Mouse (Mus musculus) central nervous system, embryonic 18 days (tissue): Measurements from ENCODE around the gene Chrna10. TPM values are rescaled to one million over a fixed set of nuclear protein-coding genes. Genes with fewer than 3 reads are reported as not detected.

ENCODE experiments used
- polyA plus RNA-seq: library from polyadenylated mRNA; depleted of rRNA; stranded (reverse); fragments of >200 nt; gene quantifications from 2 replicates; pipeline ENCODE4 v1.2.3, GENCODE M21; 2012; rRNA removed

The Chrna10 gene
- 0.04 TPM in 2 replicates for polyA plus RNA-seq

DNA sequence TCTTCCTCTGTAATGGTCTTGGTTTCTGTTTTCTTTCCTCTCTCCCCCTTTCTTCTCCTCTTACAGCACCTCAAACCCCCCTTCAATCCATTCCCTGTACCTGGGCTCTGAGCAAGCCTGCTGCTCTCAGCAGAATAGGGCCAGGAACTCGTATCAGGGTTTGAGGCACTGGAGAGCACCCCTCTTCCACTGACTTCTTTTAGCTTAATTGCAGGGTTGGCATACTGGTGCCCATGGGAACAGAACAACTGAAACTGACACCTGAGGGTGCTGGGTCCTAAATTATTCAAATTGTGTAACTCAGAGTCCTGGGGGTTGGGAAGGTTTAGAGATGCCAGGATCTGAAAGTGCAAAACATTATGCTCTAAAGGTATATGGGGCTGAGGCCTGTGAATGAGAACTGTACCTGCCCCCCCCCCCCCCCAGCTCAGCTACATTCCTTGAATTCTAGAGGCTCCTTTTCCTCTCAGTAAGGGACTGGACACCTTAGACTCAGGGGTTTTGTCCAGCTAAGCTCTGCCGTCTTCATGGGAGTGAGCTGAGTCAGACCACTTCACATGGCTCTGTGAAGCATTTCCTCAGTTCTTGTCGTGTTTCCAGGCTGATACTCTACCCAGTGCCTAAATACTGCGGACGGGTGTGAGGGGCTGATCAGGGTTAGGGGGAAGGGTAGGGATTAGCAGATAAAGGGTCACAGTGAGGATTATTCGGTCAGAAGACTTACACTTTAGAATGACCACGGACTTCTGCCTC is at the start of gene Chrna10:
Gene Chrna10 (minus strand): TSS at position 250 of the 753 bp plus-strand sequence.

DNA sequence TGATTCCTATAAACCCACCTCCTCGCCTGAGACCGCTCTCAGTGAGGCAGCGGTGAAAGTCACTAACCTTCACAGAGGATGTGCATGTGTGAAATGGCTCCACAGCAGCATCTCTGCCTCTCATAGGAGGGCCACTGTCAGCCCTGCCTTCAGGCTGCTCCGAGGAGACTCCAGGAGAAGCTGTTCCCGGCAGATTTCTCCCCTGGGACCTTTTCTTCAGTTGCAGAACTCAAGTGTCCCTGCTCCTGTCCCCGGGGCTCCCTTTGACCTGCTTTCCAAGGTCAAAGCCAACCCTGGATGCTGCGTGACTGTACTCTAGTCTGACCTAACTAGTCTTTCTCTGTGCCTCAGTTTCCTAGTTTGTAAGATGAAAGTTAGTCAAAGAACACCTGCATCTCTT is 7.5 kb downstream of the Chrna10 start, which contains the start of gene Art5:
Gene Art5 (minus strand): TSS at position 319 of the 400 bp plus-strand sequence.

DNA sequence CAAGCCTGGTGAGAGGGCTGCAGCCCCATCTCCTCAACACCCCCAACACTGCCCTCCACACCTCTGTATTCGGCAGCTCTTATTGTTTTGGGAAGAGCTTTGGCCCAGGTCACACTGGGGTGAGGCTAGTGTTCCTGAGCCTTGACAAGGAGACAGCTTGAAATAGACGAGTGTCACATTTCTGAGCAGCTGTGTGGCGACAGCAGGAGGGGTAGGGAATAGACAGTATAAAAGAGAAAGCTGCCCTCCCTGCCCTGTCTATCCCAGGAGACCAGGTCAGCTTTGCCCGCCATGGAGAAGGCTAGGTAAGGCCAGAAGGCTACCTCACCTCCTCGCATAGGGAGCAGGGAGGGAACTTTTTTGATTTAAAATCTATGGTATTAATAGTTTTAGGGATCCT is 15.1 kb downstream of the Chrna10 start, which contains the start of gene Art1:
Gene Art1 (plus strand): TSS at position 257 of the 400 bp plus-strand sequence.

DNA sequence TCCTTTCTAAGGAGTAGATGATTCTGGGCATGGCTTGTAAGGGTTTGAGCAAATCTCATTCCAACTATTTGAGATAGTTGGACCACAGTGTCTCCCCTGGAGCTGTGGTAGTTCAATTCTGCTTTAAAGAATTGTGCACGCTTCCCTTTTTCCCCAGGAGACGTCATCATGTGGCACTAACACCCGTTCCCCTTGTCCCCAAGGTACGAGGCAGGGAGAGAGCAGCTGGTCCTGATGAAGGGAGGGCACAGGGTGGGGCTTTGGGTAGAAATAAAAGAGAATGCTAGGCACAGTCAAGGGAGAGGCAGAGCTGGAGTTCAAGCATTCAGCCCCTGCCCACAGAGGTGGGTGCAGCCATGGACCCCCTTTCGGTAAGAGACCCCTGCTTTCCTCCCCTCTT is 33.8 kb downstream of the Chrna10 start, which contains the start of gene Trpc2:
Gene Trpc2 (plus strand): TSS at position 301 of the 400 bp plus-strand sequence.

DNA sequence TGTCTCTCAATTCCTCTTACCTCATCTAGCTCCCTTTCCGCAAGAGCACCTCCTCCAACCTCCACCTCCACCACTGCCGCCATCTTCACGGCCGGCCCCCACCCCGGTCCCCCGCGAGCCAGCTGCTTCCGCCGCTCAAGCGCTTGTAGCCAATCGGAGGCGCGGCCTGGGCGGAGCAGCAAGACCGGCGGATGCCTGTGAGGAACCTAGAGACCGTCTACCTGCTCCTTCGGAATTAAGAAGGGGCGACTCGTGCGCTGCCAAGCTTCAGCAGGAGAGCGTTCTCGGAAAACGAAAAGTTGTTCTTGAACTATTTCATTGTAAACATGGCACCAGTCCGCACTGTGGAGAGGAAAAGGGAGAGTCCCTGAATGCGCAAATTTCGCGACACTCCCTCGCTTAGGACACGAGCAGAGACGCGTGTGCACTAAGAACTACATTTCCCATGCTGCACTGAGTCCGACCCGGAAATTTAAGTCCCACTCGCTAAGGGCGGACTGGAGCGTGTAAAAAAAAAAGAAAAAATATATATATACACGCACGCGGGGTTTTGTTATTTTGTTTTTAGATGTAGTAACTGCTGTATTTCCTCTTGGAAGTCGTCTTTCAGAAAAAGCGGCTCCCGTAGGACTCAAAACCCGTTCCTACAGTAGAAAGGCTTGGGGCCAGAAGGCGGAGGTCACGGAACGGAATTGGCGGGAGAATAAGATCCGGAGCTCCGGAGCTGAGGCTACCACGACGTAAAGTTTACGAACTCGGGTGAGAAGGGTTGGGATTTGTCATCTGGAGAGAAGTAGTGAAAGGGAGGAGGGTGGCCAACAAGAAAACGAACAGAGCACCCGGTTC is 51.4 kb downstream of the Chrna10 start, which contains the start of the genes Rnf121, Xndc1 and Xntrpc:
Gene Rnf121 (minus strand): TSS at position 424 of the 846 bp plus-strand sequence.
Gene Xndc1 (plus strand): TSS at position 466 of the 846 bp plus-strand sequence.
Gene Xntrpc (plus strand): TSS at position 668 of the 846 bp plus-strand sequence.

Other genes with a start within 250 kb of the Chrna10 start
- gene Folr1, start 246.0 kb downstream of the Chrna10 start, polyA plus RNA-seq: 6.3 and 19.2 TPM in 2 replicates
- 165 and 168 TPM in 2 replicates for gene Lamtor1, start 210.9 kb downstream of the Chrna10 start, polyA plus RNA-seq
- 0.34 and 0.36 TPM in 2 replicates for gene Tomt, start 210.5 kb downstream of the Chrna10 start, polyA plus RNA-seq
- gene Lrrc51, start 182.9 kb downstream of the Chrna10 start, polyA plus RNA-seq: 8.7 and 11.0 TPM in 2 replicates
- gene Numa1, start 182.7 kb downstream of the Chrna10 start, polyA plus RNA-seq: 53.4 and 61.3 TPM in 2 replicates
- 17.2 and 19.3 TPM in 2 replicates for gene Il18bp, start 98.1 kb downstream of the Chrna10 start, polyA plus RNA-seq
- 85.9 and 92.3 TPM in 2 replicates for gene Rnf121, start 51.4 kb downstream of the Chrna10 start, polyA plus RNA-seq
- 51.7 and 54.6 TPM in 2 replicates for gene Xndc1, start 51.3 kb downstream of the Chrna10 start, polyA plus RNA-seq
- gene Xntrpc, start 51.1 kb downstream of the Chrna10 start, polyA plus RNA-seq: 4.0 and 4.4 TPM in 2 replicates
- gene Trpc2, start 33.7 kb downstream of the Chrna10 start, polyA plus RNA-seq: 3.0 and 3.1 TPM in 2 replicates
- gene Art1, start 15.1 kb downstream of the Chrna10 start, polyA plus RNA-seq: 0.23 and 1.8 TPM in 2 replicates
- gene Art5, start 7.3 kb downstream of the Chrna10 start, polyA plus RNA-seq: 0.27 and 0.28 TPM in 2 replicates
- 17.1 and 17.3 TPM in 2 replicates for gene Nup98, start 93.3 kb upstream of the Chrna10 start, polyA plus RNA-seq
- gene Pgap2, start 93.4 kb upstream of the Chrna10 start, polyA plus RNA-seq: 47.7 TPM in 2 replicates
- gene Rhog, start 139.2 kb upstream of the Chrna10 start, polyA plus RNA-seq: 10.6 and 11.1 TPM in 2 replicates
- gene Stim1, start 151.0 kb upstream of the Chrna10 start, polyA plus RNA-seq: 23.7 TPM in 2 replicates